Mouse (Mus musculus): ENCODE results near the gene Crybg1. TPM values are rescaled to one million over a fixed set of nuclear protein-coding genes. Genes with fewer than 3 reads are reported as not detected.
"Not testable (repeated sequence)": the region's sequence is repeated elsewhere in the genome, so short reads cannot be mapped to it uniquely, and the experiment has no call there.

Gene Crybg1
- total RNA-seq, 1 experiment from 2014 or later, result 0.85 TPM

DNA sequence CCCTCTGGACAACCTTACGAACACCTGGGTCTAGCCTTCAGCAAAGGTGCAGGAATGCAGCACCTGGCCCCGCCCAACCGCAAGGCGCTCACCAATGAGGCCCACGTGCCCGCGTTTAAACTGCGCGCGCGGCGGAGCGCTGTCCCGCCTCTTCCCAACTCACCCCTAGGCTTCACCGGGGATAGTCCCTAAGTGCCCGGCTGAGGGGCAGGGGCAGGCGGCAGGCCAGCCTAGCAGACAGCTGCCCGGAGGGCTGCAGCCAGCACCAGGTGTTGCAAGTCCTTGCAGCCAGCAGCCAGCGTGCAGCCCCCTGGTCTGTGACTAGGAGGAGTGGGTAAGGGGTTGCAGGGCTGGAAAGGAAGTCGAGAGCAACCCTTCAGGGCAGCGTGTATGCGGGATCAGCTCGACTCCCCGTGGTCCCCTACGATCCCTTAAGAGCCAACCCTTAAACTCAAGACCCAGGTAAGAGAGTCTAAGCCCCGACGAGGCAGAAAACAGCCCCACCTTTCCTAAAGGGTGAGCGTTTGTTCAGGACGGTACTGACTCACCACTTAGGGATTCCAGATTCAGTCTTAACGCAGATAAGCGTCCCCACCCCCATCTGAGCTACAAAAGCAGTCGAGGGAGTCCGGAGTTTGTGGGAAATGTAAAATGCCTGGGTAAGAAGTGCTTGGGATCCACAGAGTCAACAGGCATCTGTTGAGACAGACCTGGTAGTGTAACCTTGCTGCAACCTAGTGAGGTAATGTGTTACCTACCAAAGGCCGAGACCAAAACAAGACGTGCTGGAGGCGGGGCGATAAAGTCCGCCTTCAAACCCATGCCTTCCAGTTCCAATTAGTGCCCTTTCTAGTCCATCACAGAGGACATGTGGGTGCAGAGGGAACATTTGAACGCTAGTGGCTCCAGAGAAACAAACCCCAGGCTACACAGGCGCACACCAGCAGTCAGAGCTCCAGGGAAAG is 142.7 kb downstream of the Crybg1 start:
- peak; percentile 46 for DNase-seq

DNA sequence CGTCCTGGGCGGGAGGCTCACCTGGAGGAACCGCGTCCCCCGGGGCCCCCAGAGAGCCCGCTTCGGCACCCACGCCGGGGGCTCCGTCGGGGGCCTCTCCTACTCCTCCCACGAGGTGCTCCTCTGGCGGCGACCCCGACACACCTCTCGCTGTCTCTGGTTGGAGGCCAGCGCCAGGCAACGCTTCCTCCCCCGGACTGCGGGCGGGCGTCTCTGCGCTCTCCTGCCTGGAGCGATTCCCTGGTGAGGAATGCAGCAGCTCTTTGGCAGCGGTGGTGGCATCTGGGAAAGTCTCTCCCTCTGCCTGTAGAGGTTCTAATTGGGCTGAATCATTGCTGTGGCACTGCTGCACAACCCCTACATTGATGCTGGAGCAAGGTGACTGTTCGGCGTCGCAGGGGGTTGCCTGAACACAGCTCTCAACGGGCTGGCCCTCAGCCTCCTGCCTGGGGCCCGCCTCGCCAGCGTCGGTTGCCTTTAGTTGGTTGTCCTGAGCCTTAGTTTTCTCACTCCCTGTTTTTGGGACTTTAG is 144.4 kb downstream of the Crybg1 start:
- peak; percentile 35 for DNase-seq

DNA sequence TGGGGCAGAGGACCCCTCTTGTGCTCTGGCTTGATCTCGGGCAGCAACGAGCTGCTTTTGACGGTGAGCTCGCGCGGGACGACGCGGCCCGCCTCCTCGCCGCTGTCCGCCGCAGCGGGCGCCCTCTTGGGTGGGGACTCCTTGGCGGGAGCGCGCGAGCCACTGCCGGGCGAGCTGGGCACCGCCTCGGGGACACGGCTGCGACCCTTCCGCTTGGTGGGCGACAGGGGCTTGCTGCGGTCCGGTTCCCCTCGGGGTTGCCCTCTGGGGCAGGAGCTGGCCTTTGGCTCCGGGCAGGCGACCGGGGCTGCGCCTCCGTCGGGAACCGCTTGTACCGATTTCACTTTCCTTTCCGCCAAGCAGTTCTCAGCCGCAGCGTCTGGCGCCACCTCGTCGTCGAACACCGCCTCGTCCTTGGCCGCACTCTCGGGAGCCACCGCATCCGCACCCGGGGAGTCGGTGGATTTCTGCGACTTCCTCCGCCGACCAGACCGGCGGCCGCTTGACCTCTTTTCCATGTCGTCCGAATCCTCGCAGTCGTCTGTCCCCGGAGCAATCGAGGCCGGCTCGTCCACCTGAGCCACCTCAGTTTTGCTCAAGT is 145.0 kb downstream of the Crybg1 start:
- peak; percentile 60 for DNase-seq

DNA sequence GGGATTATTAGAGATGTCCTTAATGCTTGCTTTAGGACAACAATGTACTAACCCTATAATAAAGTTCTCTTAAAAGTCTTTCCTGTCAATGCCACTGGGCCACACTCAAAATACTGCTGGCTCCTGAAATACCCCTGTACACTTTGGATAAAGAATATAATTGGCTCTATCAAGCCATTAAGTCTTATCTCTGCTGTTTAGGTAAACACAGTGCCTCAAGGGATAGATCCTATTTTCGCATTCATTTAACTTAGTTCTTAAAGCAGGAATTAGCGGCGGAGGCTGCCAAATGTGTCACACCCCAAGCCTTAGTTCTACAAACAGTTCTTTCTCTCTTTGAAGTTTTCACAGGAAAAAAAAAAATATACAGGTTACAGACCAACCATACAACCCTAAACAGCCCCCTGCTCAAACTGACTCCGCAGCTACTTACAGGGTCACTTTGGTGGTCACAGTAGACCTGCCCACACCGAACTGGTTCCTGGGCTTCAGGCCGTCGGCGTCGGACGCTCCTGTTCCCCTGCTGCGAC is 145.6 kb downstream of the Crybg1 start:
- no peak for DNase-seq

- DNase-seq, result no peak
Observed at GRCm38 (mm10) chr10:44002004-44002940, 146.4 kb downstream of the Crybg1 start.

DNA sequence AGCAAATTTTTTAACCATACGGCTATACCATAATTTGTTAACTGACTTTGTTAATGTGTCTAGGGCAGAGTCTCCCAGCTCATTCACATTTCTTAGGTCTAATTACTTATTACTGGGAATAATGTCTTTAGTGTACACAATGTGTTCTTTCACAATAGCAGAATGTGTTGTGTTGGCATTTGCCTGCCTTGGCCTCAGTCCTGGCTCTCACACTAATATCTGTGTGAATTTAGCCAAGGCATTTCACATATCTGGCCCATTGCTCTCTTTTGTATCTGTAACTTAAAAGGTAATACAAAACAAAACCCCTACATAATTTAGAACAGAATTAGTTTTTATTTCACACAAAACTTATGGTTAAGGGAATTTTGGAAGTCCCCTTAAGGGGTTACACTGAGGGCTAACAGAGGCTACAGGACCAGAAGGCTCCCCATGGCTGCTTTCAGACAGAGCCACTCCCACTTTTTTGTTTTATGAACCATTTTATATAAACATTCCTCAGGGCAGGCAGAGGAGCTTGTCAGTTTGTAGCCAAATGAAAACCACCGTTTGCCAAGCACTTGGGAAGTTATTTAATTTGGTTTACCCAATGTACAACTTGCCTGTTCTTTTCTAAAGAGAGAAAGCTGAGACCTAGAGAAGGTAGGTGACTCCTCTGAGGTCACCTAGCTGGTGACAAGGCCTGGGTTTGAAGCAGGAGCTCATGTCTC is 148.3 kb downstream of the Crybg1 start:
- no peak for DNase-seq

DNA sequence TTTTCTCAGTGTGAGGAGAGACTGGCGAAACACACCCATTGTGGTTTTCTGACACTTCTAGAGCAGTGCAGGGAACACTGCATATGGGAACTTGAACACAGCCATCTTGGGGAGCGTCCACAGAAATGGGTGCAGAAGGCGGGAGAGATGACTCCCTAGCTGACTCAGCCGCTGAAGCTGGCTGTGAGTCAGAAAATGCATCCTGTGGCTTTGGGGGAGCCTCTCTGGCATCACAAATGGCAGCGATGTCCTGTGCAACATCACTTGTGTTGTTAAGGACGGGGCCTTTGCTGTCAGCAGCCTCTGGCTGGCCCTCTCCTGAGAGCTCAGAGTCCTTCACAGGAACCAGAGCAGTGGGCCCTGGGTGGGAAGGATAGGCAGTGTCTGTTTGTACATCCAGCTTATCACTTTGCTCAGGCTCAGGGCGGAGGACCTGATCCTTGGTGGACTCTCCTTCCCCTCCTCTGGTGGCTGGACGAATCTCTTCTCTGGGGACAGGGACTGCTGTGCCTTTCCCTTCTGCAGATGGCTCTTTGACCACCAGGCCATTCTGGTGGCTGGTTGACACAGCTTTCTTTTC is 150.1 kb downstream of the Crybg1 start:
- peak; percentile 12 for DNase-seq

GRCm38 (mm10) chr10:43998023-43998422 is 150.6 kb downstream of the Crybg1 start:
- no peak for DNase-seq

GRCm38 (mm10) chr10:43997276-43997675 is 151.4 kb downstream of the Crybg1 start:
- DNase-seq, result no peak

DNA sequence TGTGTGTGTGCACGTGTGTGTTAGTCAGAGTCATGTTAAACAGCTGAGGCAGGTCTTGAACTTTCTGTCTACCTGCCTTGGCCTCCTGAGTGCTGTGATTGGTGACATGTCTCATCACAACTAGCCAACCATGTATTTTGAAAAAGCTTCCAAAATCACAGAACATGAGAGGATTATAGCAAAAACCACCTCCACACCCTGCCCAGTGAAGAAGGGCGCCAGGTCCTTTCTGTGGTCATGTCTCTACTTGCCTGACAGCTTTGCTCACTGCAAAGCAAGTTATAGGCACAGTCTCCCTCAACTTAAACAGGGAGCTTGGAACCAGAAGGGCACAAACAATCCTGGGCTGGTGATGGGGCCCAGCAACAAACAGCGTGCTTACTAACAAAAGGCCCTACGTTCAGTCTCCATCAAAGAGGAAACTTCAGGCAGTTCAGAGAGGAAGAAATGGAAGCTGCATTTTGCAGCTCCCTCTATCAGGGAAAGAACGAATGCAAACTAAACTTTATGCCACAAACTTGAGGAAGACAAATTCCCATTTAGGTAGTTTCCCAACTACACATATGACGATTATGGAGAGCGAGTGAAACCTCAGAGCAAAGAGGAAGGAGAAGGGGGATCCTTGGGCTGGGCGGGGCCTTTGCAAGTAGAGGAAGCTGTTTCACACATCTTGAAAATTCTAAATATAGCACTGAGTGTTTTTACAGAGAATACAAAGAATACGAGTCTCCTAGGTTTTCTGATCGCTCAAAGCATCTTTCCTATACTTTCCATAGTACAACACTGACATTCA is 152.6 kb downstream of the Crybg1 start:
- no peak for DNase-seq

DNA sequence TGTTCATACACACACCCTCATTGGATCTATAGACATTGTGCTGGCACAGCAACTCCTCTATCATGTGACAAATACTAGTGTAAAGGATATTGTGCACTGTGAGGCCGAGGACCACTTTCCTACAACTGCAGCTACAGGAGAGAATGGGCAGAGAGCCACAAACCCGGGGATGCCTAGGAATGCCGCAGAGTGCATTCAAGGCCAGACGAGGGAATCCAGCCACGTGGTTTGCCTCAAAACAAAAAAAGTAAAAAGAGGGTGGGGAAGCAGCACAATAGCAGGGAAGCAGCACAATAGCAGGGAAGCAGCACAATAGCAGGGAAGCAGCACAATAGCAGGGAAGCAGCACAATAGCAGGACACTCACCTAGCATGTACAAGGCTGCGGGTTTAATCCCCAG is 155.5 kb downstream of the Crybg1 start:
- peak; percentile 10 for DNase-seq

DNA sequence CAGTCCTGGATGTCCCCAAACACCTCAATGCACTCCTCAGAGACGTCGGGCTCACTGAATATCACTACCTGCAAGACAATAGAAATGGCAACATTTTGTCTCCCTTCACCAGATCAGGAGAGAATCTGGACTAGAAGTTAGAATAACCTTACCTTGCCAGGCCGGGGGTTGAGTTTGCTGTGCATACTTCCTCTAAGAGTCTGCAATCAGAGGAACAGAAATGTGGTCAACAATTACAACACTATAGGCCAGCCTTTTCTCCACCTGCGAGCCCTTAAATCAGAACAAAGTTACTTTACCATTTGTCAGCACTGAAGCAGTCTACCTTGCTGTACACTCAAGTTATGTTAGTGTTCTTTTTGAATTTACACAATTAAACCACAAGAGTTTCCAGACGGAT is 156.1 kb downstream of the Crybg1 start:
- DNase-seq, result no peak

- no peak for DNase-seq
Observed at GRCm38 (mm10) chr10:43991268-43991667, 157.4 kb downstream of the Crybg1 start.

GRCm38 (mm10) chr10:43983866-43984265 is 164.8 kb downstream of the Crybg1 start:
- DNase-seq, result no peak

- no peak for DNase-seq
Observed at GRCm38 (mm10) chr10:43983241-43983640, 165.4 kb downstream of the Crybg1 start.

- no peak for DNase-seq
Observed at GRCm38 (mm10) chr10:43982470-43982869, 166.2 kb downstream of the Crybg1 start.

- not testable (repeated sequence) for DNase-seq
Observed at GRCm38 (mm10) chr10:43980742-43981141, 167.9 kb downstream of the Crybg1 start.

DNA sequence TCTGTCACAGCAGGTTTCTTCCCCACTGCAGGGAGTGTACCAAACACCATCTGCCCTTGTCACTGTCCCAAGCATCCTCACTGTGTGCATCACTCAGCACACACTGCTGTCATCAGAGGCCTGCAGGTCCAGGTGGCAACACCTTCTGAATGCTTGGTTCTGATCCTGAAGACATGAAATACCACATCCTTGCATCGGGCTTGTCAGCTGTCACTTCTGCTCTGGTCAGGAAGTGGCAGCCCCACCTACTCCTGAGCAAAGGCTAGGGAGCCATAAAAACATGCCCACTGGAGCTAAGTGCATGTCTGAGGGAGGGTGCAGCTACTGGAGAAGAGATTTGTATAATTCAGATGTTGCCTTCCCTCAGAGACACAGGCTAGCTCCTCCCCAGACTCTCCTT is 168.6 kb downstream of the Crybg1 start:
- DNase-seq, result no peak

GRCm38 (mm10) chr10:43977353-43977752 is 171.3 kb downstream of the Crybg1 start:
- no peak for DNase-seq

DNA sequence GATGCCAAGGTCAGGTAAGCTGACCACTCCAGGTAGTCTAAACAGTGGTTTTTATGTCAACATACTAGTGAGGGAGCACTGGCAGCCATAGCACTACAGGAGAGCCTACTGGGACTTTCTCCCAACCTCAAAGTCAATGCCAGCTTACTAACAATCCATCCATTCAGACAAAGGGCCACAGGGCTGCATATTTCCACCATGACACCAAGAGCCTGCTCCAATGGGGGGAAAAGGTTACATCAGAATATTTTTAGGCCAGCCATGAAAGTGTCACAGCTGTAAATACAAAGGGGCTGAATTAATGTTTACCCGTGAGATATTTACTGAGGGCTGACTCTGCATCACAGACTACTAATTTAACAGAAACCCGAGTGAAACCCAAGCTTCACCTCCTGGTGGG is 175.4 kb downstream of the Crybg1 start:
- DNase-seq, result no peak

Measured in adrenal gland, postnatal 25 days (tissue).